Mouse (Mus musculus) urinary bladder, postnatal 4 days (tissue): ENCODE results near the gene Tbl1xr1.

ENCODE experiments used
- DNase-seq, 2 experiments: peaks; one replicate each; pipeline ENCODE4 v3.0.0; 2021 to 2022; ENCODE audit warnings: low spot score in 2 of 2

The Tbl1xr1 gene

DNA sequence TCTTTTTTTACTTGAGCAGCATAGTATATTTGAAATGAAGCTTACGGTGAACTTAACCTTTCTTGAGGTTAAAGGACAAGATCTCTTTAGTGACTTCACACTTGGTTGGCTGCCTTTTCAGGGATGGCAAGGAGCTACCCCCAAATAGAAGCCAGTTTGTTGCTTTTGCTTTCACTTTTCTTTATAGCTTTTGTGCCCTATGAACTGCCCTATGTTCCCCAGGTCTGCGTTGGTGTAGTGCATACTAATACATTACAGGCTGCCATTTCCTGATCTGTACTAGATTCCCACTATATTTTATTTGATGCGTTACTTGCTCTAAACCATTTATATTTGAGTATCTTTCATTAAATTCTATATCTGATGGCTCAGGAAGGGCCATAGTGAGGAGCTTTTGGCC is 127.7 kb downstream of the Tbl1xr1 start:
- DNase-seq = no peak

DNA sequence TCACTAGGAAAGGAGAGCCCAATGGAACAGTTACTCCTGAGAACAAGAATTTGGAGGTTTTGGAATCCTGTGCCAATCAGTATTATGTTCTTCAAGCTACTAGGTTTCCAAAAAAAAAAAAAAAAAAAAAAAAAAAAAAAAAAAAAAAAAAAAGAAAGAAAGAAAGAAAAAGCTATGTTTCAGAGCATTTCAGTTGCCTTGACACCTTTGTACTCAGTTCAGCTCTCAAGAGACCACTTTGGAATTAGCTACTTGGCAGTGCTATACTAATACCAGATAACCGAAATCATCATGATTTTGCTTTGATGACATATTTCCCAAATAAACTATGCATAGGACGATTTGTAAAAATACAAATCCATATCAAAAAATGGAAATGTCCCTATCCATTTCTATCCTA is 145.1 kb downstream of the Tbl1xr1 start:
- no peak for DNase-seq

DNA sequence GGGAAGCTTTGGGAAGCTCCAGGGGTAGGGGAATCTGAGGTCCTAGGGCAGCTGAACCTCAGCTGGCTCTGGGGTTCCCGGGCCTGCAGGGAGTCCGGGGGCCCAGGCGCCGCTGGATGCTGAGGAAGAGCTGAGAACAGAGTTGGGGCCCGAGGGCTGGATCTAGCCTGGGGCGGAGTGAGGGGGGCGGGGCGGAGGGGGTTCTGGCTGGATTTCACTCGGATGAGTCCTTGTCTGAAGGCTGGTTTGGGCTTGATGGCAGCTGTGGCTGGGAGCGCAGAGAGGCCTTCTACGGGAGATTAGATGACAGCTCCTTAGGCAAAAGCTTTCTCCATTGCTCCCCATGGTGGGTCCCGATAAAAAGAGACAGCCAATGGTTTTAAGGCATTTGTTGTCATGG is 145.9 kb downstream of the Tbl1xr1 start:
- DNase-seq = no peak

DNA sequence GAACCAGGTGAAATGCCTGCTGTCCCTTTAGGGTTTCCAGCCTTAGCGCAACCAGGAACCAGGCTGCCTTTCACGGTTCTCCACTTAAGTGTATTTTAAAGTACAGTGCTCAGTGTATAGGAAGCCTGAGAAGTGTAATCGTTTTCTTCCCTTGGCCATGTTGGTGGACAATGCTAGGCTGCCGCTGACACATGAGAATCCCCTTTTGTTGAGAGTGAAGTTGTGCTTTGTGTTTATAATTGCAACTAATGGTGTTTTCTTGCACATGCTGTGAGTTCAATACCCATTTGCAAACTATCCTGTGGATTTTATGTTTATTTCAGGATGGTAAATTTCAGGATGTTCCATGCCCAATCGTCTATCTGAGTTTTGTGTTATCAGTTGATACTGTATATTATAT is 146.6 kb downstream of the Tbl1xr1 start:
- no peak for DNase-seq

DNA sequence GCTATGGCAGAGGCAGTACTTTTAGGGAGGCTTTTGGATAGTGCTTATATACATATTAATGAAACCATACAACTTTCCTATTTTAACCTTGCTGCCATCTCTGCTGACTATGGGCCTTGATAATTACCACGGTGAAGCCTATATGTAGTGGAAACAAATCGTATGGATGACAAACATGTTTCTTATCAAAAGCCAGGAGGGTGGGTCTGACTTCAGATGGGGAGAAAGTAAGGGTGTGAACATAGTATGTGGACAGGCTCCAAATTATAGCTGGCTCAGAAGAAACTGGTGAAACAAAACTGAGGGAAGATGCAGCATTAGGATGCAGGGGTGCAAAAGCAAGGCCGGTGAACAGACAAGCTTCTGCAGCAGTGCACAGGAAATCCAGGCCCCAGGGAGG is 151.6 kb downstream of the Tbl1xr1 start:
- DNase-seq = no peak

DNA sequence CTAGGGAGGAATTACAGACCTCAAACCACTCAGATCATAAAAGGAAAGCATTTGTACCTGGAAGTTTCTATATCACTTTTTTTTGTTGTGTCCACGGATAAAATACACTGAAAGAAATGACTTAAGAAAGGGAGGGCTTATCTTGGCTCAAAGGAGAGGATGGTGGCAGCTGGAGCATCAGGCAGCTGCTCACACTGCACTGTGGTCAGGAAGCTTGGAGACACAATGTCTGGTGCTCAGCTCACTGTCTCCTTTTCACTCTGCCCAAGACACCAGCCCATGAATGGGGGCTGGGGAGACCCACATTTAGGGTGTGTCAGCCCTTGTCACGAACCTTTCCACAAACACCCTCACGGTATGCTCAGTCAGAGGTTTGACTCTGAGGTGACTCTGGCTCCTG is 154.2 kb downstream of the Tbl1xr1 start:
- no peak for DNase-seq

DNA sequence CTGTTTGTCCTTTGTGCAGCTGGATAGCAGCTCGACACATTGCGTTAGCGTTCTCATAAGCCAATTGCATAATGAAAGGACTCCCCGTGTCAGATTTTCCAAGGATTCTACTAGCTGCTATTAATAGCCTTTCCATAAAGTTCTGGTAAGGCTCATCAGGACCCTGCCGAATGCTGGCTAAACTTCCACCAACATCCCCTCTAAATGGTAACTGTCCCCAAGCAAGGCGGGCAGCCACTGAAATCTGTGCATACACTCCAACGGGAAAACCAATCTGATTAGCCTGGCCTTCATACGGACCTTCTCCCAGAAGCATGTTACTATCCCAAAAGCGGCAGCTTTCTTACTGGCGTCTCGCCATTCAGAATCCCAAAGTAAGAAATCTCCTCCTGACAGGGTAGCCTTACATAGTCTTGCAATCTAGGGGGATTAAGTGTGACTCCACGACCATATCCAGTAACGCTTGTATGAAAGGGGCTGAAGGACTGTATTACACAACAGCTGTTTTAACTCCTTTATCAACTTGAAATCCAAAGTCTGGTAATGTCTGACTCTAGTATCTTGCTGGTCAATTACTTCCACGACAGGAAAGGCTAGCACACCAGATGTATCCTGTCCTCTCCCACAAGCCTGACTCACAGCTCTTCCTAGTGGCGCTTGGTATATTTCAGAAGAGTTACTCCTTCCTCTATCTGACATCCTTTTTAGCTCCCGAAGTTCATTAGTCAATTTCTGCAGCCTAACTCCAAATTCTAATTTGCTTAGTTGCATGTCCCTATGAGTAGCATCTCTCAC is 161.9 kb downstream of the Tbl1xr1 start:
- DNase-seq = no peak
